Mouse (Mus musculus): ENCODE results near the gene Ccdc92b. TPM values are rescaled to one million over a fixed set of nuclear protein-coding genes. Genes with fewer than 3 reads are reported as not detected.
A peak's percentile ranks its signal among the peaks of the same experiment; 100 is the strongest.

Gene Ccdc92b
- polyA plus RNA-seq, 1 experiment from 2014 or later: 0.85 TPM

DNA sequence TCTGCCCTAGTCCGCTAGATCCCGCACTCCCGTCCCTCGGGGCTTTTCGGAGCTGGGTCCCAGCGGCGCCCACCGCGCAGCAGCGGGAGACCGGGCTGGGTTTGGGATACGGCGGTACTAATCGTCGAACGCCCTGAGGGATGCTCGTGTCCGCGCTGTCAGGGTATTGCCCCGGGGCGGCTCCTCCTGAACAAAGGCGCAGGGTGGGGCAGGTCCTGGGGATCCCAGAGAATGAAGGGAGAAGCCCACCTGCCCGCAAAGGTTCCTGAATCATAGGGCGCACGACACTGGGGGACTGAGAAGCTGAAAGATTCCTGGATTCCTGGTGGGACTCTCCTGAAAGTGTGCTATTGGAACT is 29.2 kb upstream of the Ccdc92b start:
- 2% methylated on average over 25 of the region's 25 CpGs for WGBS

DNA sequence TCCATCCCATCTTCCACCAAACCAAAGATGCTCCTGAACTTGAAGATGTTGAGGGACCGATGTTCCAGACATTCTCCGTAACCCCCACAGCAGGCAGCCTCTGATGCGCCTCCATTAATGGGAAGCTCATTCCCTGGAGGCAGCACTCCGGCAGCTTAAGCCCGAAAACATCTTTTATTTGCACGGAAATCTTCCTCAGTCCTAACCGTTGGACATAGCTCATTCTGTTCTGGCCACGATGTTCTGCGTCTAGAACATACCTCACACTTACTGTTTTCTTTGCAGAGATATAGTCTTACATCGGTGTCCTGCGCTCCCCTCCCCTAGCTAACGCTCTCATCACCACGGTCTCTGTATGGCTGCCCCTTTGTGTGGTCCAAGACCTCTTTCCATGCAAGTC is 28.7 kb upstream of the Ccdc92b start:
- Histone ChIP-seq H3K27ac (ENCODE audit: low read length) (no peak overlapping the region), H3K4me2 (replicated peaks; ENCODE audit: low read depth, low read length) (no peak overlapping the region), H3K36me3 (ENCODE audit: insufficient read depth, low read length) (no peaks in the 10 kb centered on the region), H3K4me3 (ENCODE audit: low read depth, low read length) (no peak overlapping the region), H3K27me3 (replicated peaks; ENCODE audit: insufficient read depth, low read length) (peaks cover 31% of the 10 kb centered on the region), H3K9me3 (ENCODE audit: low read length) (no peaks in the 10 kb centered on the region), H3K9ac (replicated peaks; ENCODE audit: low read depth) (no peak overlapping the region), H3K4me1 (ENCODE audit: insufficient read depth, low read depth, low read length) (no peaks in the 10 kb centered on the region)
- DNase-seq (ENCODE audit: low spot score): no peak
- no peak for ATAC-seq
- WGBS: 36% methylated on average over 13 of the region's 13 CpGs
- TF ChIP-seq EP300 (IDR thresholded peaks at IDR 0.05): no peak
- no peak for TF ChIP-seq CTCF (IDR thresholded peaks at IDR 0.05)

More for the DNA sequence above, 29.2 kb upstream of the Ccdc92b start:
- no peak for DNase-seq (ENCODE audit: low spot score)
- Histone ChIP-seq H3K4me3 (ENCODE audit: low read depth, low read length) (peak overlapping the region; percentile 15; the same call in 1 of the 2 replicates), H3K27me3 (replicated peaks; ENCODE audit: insufficient read depth, low read length) (peaks cover 31% of the 10 kb centered on the region), H3K4me2 (replicated peaks; ENCODE audit: low read depth, low read length) (peak overlapping the region; percentile 22; the same call in 1 of the 2 replicates), H3K36me3 (ENCODE audit: insufficient read depth, low read length) (no peaks in the 10 kb centered on the region), H3K9me3 (ENCODE audit: low read length) (no peaks in the 10 kb centered on the region), H3K27ac (ENCODE audit: low read length) (no peak overlapping the region), H3K9ac (replicated peaks; ENCODE audit: low read depth) (no peak overlapping the region), H3K4me1 (ENCODE audit: insufficient read depth, low read depth, low read length) (no peaks in the 10 kb centered on the region)
- no peak for ATAC-seq
- TF ChIP-seq EP300 (IDR thresholded peaks at IDR 0.05) (no peak), CTCF (IDR thresholded peaks at IDR 0.05) (no peak)

DNA sequence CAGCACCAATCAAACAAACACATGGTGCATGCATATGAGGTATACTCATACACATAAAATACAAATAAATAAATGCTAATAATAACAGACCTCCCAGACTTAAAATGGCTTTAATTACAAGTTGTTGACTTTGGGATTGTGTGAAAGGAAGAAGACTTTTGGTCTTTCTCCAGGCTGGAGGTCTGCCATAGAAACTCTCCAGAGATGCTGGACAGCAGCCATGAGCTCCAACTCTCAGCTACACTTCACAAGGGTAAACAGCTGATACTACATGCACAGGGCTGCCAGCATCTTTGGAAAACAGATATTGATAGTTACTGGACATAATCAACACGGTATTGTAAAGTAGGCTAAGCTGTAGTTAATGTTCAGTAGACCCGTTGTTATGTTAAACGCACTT is 27.2 kb upstream of the Ccdc92b start:
- Histone ChIP-seq H3K27ac (ENCODE audit: low read length) (no peak overlapping the region), H3K4me3 (ENCODE audit: low read depth, low read length) (no peak overlapping the region), H3K27me3 (replicated peaks; ENCODE audit: insufficient read depth, low read length) (peaks cover 31% of the 10 kb centered on the region), H3K9ac (replicated peaks; ENCODE audit: low read depth) (no peak overlapping the region), H3K4me1 (ENCODE audit: insufficient read depth, low read depth, low read length) (no peaks in the 10 kb centered on the region), H3K36me3 (ENCODE audit: insufficient read depth, low read length) (no peaks in the 10 kb centered on the region), H3K9me3 (ENCODE audit: low read length) (no peaks in the 10 kb centered on the region), H3K4me2 (replicated peaks; ENCODE audit: low read depth, low read length) (no peak overlapping the region)
- WGBS: 66% methylated on average over 3 of the region's 3 CpGs
- TF ChIP-seq EP300 (IDR thresholded peaks at IDR 0.05) (no peak), CTCF (IDR thresholded peaks at IDR 0.05) (no peak)
- DNase-seq (ENCODE audit: low spot score): no peak
- ATAC-seq: no peak

DNA sequence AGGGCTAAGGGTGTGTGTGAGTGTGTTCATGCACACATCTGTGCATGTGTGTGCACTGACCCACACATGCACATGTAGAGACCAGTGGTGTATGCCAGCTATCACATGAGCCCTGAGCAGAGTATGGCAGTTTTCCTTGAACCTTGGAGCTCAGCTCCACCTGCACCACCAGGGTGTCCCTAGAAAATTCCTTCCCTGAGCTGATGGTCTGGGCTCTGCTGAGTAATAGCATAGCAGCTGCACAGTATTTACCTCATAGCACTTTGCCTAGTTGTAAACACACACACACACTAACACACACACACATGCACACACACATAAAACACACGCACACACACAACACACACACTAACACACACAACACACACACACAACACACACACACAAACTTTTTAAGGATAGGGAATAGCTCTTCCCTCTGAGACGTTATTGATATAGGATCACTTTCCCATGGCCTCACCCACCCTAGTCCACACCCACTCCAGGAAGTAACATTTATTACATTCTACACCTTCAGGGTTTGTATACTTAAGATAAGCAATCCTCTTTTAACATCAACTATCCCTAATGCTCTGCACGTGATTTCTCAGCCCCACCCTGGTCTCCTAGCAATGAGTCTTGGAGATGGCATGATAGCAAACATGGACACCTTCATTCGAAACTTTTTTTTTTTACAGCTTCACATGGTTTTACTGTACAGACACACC is 22.0 kb upstream of the Ccdc92b start:
- no peaks in the 10 kb centered on the region for H3K9me3 ChIP-seq (ENCODE audit: low read length)
- 46% methylated on average over 4 of the region's 4 CpGs for WGBS

DNA sequence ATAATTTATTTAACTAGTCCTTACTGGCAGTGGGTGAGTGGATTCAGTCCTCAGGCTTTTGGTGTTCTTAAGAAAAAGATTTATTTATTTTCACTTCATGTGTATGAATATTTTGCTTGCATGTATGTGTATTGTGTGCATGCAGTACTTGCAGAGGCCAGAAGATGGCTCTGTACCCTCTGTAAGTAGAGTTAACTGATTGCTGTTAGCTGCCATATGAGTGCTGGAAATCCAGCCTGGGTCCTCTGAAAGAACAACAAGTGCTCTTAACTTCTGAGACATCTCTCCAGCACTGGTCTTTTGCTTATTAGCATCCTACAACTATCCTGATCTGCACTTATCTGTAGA is 21.4 kb upstream of the Ccdc92b start:
- Histone ChIP-seq H3K4me3 (ENCODE audit: low read depth, low read length) (no peak overlapping the region), H3K36me3 (ENCODE audit: insufficient read depth, low read length) (no peaks in the 10 kb centered on the region), H3K27me3 (replicated peaks; ENCODE audit: insufficient read depth, low read length) (no peaks in the 10 kb centered on the region), H3K4me1 (ENCODE audit: insufficient read depth, low read depth, low read length) (no peaks in the 10 kb centered on the region), H3K27ac (ENCODE audit: low read length) (no peak overlapping the region), H3K9me3 (ENCODE audit: low read length) (no peaks in the 10 kb centered on the region), H3K4me2 (replicated peaks; ENCODE audit: low read depth, low read length) (no peak overlapping the region), H3K9ac (replicated peaks; ENCODE audit: low read depth) (no peak overlapping the region)
- DNase-seq (ENCODE audit: low spot score) (no peak), ATAC-seq (no peak)
- TF ChIP-seq CTCF (IDR thresholded peaks at IDR 0.05): no peak
- no peak for TF ChIP-seq EP300 (IDR thresholded peaks at IDR 0.05)

More for the DNA sequence above, 22.0 kb upstream of the Ccdc92b start:
- H3K4me3 ChIP-seq (ENCODE audit: low read depth, low read length): no peak overlapping the region
- H3K27ac ChIP-seq (ENCODE audit: low read length): no peak overlapping the region
- H3K9ac ChIP-seq (replicated peaks; ENCODE audit: low read depth): no peak overlapping the region
- H3K4me2 ChIP-seq (replicated peaks; ENCODE audit: low read depth, low read length): no peak overlapping the region
- H3K4me1 ChIP-seq (ENCODE audit: insufficient read depth, low read depth, low read length): no peaks in the 10 kb centered on the region
- H3K36me3 ChIP-seq (ENCODE audit: insufficient read depth, low read length): no peaks in the 10 kb centered on the region
- no peaks in the 10 kb centered on the region for H3K27me3 ChIP-seq (replicated peaks; ENCODE audit: insufficient read depth, low read length)
- no peak for ATAC-seq
- TF ChIP-seq EP300 (IDR thresholded peaks at IDR 0.05): no peak
- TF ChIP-seq CTCF (IDR thresholded peaks at IDR 0.05): no peak
- no peak for DNase-seq (ENCODE audit: low spot score)

DNA sequence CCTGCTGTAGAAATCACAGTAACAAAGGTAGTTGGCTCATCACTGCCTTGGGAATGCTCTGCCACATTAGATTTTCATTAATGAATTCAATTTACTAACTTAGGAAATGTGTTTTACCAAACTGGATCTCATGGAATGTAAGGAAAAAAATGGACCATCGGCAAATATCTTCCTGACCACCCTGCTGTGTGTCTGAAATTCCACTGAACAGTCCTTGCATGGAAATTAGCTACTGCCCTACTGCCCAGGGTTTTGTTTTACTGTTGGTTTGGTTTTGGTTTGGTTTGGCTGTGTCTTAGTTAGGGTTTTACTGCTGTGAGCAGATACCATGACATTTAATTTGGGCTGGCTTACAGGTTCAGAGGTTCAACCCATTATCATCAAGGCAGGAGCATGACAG is 17.1 kb upstream of the Ccdc92b start:
- DNase-seq (ENCODE audit: low spot score) (no peak), ATAC-seq (no peak)
- no peaks in the 10 kb centered on the region for H3K4me1 ChIP-seq (ENCODE audit: insufficient read depth, low read depth, low read length)
- no peaks in the 10 kb centered on the region for H3K27me3 ChIP-seq (replicated peaks; ENCODE audit: insufficient read depth, low read length)
- H3K9me3 ChIP-seq (ENCODE audit: low read length): no peaks in the 10 kb centered on the region
- H3K9ac ChIP-seq (replicated peaks; ENCODE audit: low read depth): no peak overlapping the region
- 91% methylated on average over 1 of the region's 1 CpGs for WGBS
- H3K4me2 ChIP-seq (replicated peaks; ENCODE audit: low read depth, low read length): no peak overlapping the region
- no peak overlapping the region for H3K27ac ChIP-seq (ENCODE audit: low read length)
- TF ChIP-seq CTCF (IDR thresholded peaks at IDR 0.05) (no peak), EP300 (IDR thresholded peaks at IDR 0.05) (no peak)
- H3K36me3 ChIP-seq (ENCODE audit: insufficient read depth, low read length): no peaks in the 10 kb centered on the region
- H3K4me3 ChIP-seq (ENCODE audit: low read depth, low read length): no peak overlapping the region

DNA sequence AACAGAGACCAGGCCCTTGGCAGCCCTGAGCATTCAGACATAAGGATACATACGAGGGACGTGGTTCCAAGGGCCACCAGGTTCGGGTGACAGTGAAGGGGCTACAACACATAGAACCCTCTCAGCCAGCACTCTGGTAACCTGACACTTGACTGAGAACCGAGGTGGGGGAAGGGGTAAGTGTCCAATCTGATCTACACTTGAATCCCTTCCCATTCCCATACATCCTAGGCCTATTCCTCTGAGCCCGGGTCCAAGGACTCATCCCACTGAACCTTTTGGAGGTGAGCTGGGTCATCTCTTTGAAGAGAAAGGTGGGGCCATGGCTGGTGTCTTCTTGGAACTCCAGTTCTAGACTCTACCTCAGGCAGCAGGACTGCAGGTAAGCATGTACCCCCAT is 9.3 kb upstream of the Ccdc92b start:
- TF ChIP-seq CTCF (IDR thresholded peaks at IDR 0.05) (no peak), EP300 (IDR thresholded peaks at IDR 0.05) (no peak)
- Histone ChIP-seq H3K4me1 (ENCODE audit: insufficient read depth, low read depth, low read length) (no peaks in the 10 kb centered on the region), H3K9ac (replicated peaks; ENCODE audit: low read depth) (no peak overlapping the region), H3K4me2 (replicated peaks; ENCODE audit: low read depth, low read length) (no peak overlapping the region), H3K27ac (ENCODE audit: low read length) (no peak overlapping the region), H3K9me3 (ENCODE audit: low read length) (no peaks in the 10 kb centered on the region), H3K27me3 (replicated peaks; ENCODE audit: insufficient read depth, low read length) (peaks cover 14% of the 10 kb centered on the region), H3K36me3 (ENCODE audit: insufficient read depth, low read length) (no peaks in the 10 kb centered on the region), H3K4me3 (ENCODE audit: low read depth, low read length) (no peak overlapping the region)
- ATAC-seq: no peak
- no peak for DNase-seq (ENCODE audit: low spot score)
- 22% methylated on average over 5 of the region's 5 CpGs for WGBS

All from lung, postnatal 0 days (tissue).